Mouse (Mus musculus) ES-Bruce4 (cell line): ENCODE measurements at regions not wholly inside any gene's neighbourhood (a gene's known extent, or its start where the extent isn't known, plus 50 kb on each side); places are given as distances from the start of the nearest gene placed in this dataset.

ENCODE experiments used
- CTCF ChIP-seq: IDR thresholded peaks from one replicate; pipeline ENCODE4 v1.8.1; 2011; ENCODE audit warnings: low read depth, low read length
- POLR2A ChIP-seq: IDR thresholded peaks from one replicate; pipeline ENCODE4 v1.8.1; 2011; ENCODE audit warnings: low read length; ENCODE audit not compliant: insufficient read depth

DNA sequence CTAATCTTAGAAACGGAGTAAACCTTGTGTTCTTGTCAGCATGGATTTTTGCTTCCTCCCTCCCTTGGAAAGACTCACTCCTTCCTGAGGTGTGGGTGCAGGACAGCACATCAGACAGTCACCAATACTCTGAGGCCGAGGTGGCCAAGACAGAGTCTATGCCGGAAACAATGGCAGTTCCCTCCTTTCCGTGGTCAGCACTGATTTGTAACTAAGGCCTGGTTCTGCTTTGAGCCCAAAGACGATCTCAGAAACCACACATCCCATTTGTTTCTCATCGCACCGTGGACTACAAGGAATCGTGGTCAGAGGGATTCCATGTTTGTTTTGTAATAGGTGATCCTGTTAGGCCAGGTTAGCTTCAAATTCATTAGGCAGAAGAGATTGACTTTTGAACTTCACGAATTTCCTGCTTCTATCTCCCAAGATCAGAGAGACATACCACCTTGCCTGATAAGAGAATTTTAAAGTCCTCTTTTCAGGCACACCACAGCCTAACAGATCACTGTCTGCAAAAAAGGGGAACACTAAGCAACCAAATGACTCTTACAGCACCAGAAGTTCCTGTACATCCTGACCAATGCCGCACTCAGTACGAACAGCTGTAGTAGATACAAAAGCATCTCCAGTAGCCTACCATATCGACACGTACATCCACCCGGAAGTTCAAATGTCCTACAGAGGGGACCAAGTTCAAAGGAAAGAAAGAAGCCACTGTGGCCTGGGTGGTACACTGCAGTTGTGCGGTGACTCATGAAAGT lies 253.6 kb downstream of the Gm19410 start:
- TF ChIP-seq POLR2A (no peak), CTCF (no peak)
